Mouse (Mus musculus) testis, adult 10 weeks (tissue): ENCODE data around the gene Gm17190. TPM values are rescaled to one million over a fixed set of nuclear protein-coding genes. Genes with fewer than 3 reads are reported as not detected.

Source experiments
- polyA plus RNA-seq: library from polyadenylated mRNA; stranded (reverse); fragments of 350-450 nt; fragmentation: Illumina TruSeq; extraction: RNeasy Lipid Tissue Mini Kit (QIAGEN cat#74804); gene quantifications from one replicate; pipeline ENCODE4 v1.2.3, GENCODE M21; 2014; ENCODE audit warnings: low read depth, low replicate concordance

Gm17190 gene
- polyA plus RNA-seq, result not detected

GRCm38 (mm10) chr13:96081754-96082153 lies at the start of gene Gm17190:
Gm17190 (plus strand) TSS chr13:96082054.

GRCm38 (mm10) chr13:96081276-96081675 lies 578 bp upstream of the Gm17190 start, which contains the start of gene Gm20075:
Gm20075 (minus strand) TSS chr13:96081376.

GRCm38 (mm10) chr13:96132401-96132816 lies 50.6 kb downstream of the Gm17190 start, which contains the start of gene Sv2c:
Sv2c (minus strand) TSS chr13:96132577.

Other genes starting within 250 kb of the Gm17190 start
- gene Iqgap2, start 190.1 kb upstream of the Gm17190 start, polyA plus RNA-seq, result 12.9 TPM
- gene Gm20075, start 678 bp upstream of the Gm17190 start, polyA plus RNA-seq, result 23.0 TPM
- gene Sv2c, start 50.5 kb downstream of the Gm17190 start, polyA plus RNA-seq, result 15.2 TPM